Mouse (Mus musculus) urinary bladder, postnatal 25 days (tissue): ENCODE results near the gene Nradd.

Experiments used
- DNase-seq: peaks from one replicate; pipeline ENCODE4 v3.0.0; 2022; ENCODE audit warnings: low spot score

Gene Nradd

GRCm38 (mm10) chr9:110611471-110611870 lies 12.8 kb downstream of the Nradd start:
- no peak for DNase-seq

DNA sequence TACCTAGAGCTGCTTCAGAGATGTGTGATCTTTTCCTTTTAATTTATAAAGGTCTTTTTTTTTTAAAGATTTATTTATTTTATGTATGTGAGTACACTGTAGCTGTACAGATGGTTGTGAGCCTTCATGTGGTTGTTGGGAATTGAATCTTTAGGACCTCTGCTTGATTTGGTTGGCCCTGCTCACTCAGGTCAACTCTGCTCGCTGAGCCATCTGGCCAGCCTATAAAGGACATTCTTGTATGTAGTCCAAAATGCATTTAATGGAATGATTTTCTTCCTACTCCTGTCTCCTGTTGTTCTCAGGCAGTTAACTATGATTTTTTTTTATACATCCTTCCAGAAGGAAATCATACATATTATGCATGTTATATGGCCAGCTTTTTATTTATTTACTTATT lies 40.7 kb downstream of the Nradd start:
- no peak for DNase-seq

- no peak for DNase-seq
These were observed 42.1 kb downstream of the Nradd start for GRCm38 (mm10) chr9:110582161-110582560.
